Mouse (Mus musculus) embryo, embryonic 10.5 days (tissue): ENCODE measurements at regions not wholly inside any gene's neighbourhood (a gene's known extent, or its start where the extent isn't known, plus 50 kb on each side); places are given as distances from the start of the nearest gene placed in this dataset.

Experiments used
- DNase-seq: peaks from one replicate; pipeline ENCODE4 v3.0.0-alpha.2; 2015; ENCODE audit warnings: low spot score

DNA sequence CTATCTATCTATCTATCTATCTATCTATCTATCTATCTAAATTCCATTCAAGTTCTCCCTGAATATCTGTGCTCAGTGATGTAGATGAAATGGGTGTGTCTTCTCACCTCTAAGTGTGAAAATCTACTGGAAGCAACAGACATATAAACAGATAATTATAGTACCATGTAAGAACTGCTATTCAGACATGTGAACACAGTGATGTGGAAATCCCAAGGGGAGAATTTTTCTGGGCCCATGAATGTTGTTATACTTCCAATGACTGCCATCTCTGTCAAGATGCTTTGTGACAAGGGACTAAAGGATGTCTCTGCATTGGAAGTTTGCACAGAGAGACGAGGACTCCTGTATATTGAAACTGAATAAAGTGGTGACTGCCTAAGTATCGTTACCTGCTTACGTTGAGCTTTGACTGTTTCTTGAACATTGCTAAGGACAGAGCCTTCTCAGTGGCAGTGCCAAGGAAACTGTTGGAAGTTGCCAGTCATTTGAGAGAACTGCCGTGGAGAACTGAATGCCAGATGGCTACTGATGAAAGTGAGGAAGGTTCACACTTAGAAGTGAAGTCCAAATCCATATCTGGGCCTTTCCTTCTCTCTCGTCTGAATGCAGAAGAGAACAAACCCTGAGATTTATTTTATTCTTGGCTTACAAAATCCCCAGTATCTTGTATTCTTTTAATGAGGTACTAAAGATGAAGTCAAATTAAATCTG, 175.0 kb upstream of the Cd180 start:
- no peak for DNase-seq

DNA sequence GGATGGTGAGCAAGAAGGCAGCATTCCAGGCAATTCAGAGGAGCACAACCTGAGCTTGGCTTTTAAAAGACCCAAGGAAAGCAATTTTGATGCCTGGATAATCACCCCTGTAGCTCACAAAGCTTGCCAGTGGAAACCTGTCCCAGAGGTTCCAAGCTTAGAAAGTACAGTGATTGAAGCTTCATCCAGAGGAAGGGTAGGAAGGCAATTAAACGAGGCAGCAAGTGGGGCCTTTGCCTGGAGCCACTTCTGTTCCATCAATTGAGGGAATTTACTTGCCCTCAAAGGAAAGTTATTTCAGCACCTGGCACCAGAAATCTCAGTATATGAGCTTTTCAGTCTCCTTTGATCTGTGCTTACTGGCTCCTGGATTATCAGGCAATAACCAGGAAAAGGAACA, 171.9 kb upstream of the Cd180 start:
- DNase-seq = no peak

GRCm38 (mm10) chr13:102522080-102522479, 171.3 kb upstream of the Cd180 start:
- DNase-seq = no peak

- no peak for DNase-seq
Observed at GRCm38 (mm10) chr13:102526621-102527140, 166.7 kb upstream of the Cd180 start.

GRCm38 (mm10) chr13:102533784-102534183, 159.6 kb upstream of the Cd180 start:
- peak; percentile 35 for DNase-seq

DNA sequence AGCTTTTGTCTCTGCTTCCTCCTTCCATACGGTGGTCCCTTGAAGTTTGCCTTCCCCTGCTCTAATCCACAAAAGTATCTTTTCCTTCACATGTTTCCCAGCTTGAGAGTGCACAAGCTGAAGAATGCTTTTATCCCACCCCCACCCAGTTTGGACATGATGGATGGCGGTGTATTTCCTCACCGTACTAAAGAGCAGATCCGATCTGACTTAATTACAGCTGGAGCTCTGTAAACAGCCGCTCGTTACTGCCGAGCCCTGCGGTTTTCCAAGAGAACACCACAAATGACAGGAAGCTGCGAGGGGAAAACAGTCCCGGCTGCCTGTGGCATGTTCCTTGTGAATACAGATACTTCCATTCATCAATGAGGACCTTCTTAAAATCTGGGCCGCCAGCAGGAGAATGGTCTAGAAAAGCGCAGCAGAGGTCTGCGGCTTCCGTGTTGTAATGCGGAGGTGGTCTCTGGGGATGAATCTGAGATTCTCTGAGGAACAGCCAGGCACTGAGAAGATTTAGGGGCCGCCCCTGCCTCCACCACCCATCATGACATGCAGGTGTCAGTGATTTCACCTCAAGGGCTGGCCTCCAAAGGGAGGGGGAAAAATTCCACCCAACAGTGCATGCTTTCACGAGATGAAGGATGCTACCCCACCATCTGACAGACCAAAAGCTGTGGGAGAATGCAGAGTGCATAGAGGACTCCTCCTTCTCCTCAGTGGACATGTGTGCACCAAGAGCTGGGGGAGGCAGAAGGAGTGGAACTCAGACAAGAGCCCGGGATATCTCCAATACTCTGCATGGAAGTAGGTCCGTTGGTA, 155.7 kb upstream of the Cd180 start:
- DNase-seq = peak; percentile 52

DNA sequence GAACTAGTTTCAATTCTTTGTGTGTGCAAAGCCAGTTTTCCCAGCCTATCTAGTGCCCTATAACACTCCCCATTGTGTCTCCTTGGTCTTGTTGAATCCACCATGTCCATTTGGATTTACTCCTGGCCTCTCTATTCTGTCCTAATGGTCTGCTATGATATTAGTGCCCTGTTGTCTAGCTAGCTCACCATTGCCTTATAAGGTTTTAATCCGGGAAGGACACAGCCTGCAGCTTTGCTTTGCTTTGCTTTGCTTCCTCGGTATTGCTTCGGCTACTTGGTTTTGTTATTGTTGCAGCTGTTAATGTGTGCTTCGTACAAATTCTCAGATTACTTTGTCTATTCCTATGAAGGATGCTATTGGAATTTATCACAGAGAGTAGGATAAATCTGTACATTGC, 152.9 kb upstream of the Cd180 start:
- DNase-seq = no peak

DNA sequence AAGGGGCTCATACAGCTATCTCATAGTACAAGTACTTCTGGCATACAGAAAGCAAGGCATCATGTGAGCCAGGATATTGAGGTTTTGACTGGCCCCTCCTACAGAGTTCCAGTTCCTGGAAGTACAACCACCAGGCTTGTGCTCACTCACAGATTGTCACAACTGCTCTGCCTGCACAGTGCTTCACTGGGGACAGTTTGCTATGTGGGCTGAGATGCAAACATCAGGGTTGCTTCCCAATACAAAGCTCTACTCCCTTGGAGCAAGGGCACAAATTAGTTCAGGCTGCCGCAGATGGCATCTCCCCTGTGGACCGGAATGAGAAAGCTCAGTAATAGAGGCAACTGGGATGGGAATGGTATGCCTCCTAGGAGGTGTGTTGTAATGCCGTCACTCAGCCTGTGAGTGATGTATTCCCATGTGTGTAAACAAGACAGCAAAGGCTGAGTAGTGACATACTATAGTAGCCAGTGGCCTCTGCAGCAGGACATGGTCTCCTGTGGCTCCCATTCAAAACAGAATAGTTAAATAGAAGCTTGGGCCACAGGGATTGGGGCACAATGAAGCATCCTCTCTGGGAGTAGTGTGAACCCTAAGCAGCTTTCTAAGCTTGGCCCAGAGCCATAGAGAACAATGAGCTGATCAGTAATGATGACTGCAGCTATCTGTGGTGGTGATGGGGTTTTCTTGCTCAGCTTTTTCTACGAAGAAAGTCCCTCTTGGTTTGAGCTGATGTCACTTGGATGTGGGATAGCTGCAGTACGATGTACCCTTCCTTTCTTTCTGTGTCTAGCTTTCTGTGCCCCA, 148.8 kb upstream of the Cd180 start:
- no peak for DNase-seq

DNA sequence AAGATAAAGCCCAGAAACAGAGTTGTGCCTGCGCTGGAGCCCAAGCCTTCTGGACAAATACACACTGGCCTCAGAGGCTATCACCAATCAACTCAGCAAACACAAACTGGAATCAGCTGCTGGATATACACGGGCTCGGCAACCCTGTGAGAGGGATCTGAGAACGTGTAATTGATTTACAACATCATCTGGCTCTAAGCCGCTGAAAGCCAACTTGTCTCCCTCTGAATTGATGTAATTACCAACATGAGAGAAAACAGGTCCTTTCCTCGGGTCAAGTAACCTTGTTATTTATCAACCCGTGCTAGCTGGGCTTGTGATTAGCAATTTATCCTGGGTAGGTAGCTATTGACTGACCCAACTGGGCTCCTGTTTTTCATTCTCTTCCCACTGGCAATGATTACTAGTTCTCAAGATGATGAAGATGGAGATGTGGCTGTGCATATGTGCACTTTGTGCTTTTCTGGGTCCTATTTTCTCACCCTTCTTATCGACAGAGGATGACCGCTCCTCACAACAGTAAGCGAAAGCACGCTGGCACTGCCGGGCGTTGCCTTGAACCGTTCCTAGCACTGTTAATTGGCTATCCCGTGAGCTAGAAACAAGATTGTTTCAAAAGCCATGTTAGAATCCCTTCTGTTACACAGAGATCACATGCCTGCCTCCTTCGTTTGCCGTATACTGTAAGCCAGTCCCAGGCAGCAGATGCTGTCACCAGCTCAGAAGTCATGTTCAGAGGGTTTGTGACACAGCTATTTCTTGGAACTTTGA, 147.3 kb upstream of the Cd180 start:
- peak; percentile 73 for DNase-seq

DNA sequence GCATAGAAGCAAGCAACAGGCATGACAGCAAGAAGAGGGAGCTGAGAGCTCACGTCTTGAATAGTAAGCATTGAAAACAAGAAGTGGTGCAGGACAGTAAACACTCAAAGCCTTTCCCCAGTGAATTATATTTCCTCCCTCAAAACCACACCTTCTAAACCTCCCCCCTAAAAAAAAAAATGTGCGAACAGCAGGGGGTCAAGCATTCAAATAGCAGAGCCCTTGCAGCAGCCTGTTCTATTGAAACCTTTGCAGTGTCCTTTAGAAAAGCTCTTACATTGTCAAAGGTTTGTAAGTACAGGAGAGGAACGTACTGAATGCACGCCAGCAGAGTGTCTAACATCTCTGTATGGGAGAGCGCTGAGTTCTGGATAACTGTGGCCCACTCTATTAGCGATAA, 145.1 kb upstream of the Cd180 start:
- DNase-seq = peak; percentile 39

DNA sequence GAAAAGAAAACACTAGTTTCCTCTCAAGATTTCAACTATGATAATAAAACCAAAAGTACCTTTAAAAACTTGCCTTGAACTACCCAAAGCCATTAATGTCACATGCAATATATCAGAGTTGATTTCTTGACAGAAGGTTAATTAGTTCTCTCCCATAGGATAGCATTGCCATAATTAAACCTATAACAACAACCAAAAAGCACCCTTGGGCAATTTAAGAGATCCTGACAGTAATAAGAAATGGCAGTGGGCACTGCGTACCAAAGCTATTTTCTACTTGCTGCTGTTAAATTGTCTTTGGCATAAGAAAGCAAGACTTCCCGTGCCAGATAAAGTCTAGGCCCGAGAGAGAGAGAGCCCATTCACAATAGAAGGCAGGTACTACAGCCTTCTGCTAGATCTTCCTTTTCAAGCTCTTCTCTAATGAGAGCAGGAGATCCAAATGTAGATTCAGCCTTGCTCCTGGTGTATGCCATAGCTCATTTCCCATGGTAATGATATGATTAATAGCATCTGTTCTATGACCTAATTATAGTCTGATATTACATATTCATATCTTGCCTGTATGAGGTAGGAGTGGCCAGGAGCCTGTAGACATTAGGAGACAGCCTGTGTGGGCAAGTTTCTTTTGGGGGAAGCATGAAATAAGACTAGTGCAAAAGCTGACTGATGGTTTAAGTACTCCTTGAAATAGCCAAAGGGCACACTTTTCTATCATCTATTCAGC, 126.3 kb upstream of the Cd180 start:
- DNase-seq = peak; percentile 21

DNA sequence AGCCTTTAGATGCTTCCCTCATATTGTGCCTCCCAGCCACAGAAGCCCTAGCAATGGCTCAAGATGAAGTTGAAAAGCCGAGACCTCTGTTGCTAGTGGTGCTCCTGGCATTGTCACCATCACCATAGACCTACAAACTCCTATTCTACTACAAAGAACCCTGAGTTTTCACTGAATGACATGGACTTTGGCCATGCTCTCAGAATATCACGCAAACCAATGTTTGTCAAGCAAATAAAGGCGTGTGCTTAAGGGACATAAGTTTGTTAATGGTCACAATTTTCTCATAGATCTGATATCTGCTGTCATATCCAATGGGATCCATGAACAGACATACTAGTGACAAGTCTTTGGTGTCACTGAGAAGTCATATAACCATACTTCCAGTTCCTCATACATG, 123.8 kb upstream of the Cd180 start:
- DNase-seq = no peak

GRCm38 (mm10) chr13:102570286-102570685, 123.1 kb upstream of the Cd180 start:
- no peak for DNase-seq

DNA sequence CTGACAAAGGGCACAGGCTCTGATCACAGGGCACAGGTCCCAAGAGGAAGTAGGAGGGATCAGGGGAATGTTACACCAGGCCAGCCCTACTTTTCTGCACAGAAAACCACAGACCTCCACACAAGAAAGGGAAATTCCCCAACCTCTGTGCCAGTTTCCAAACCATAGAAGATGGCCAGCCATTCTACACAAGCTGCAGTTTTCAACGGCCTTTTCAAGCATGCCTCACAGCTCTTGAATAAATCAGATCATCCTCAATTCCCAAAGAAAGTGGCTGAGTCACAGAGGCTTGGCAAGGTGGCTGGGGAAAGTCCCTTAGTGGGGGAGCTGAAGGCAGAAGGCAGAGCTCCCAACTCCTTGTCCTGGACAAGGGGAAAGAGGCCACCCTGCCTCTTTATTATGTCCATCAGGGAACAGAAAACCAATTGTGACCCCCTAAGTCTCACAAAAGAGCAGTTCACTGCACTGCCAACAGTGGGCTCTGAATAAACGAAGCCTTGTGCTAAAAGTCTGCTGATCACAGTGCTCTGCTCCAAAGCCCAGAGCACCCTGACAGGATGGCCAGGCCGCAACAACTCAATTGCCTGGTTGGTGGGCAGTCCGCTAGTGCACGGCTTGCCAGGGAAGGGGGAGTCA, 120.0 kb upstream of the Cd180 start:
- peak; percentile 35 for DNase-seq

DNA sequence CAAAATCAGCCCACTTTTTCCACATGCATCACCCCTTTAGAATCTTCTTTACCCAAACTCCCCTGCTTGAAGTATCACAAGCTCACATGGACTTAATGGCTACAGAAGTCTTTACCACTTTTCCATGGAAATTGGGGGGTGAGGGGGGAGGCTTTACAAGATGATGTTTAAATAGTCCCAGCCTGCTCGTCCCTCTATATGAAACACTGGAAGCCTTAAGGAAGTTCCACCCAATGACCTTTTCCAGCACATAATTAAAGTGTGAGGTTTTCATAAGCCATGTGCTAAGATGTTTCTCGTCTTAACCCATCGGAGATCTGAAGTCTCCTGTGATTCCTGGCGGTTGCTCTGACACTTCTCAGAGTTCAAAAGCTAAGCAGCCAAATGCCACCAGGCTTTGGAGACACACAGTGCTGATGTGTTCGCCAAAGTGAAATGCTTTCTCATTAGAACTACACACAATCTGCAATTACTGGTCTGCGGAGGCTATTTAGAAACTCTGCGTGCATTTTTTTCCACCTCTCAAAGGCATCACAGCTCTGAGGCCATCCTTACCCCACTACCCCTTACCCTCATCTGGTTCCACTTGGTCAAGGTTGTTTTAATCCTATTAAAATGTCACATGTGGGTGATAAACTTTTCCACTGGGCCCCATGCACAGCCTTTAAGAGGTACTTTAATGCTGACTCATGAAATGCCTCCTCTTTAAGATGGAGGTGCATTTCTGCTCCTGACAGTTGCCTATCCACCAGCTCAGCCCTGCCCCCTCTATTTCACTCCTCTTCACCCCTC, 116.3 kb upstream of the Cd180 start:
- DNase-seq = peak; percentile 43

DNA sequence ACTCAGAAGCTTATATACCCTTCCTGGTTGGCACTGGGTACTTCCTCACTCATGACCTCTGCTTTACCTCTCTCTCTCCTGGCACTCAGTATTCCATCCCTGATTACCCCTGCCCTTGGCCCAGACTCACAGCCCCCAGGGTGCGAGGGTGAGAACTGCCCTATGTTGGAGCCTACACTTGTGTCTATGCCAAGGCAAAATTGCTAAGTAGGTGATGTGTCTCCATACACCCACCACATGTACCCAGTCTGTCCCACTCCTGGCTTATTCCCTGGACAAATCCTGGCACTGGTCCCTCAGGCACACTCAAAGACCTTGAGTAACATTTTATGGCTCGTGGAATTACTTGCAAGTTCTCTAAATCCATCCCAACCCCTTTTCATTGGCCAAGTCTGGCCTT, 114.5 kb upstream of the Cd180 start:
- DNase-seq = no peak

DNA sequence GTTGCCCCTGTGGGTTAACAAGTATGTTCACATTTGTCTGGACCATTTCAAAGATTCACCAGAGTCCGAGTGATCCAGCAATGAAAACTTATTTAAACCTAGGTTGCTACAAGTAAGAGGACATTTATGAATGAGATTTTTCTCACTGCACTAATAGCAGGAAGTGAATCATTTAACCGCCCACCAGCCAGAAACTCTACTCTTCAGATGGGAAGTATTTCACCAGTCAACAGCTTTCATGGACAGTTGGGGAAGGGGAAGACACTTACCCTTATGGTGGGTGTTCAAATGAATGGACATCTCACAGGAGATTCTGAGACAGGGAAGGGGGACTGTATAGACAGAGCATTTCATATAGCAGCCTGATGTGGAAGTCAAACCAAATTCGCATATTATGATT, 113.7 kb upstream of the Cd180 start:
- no peak for DNase-seq

DNA sequence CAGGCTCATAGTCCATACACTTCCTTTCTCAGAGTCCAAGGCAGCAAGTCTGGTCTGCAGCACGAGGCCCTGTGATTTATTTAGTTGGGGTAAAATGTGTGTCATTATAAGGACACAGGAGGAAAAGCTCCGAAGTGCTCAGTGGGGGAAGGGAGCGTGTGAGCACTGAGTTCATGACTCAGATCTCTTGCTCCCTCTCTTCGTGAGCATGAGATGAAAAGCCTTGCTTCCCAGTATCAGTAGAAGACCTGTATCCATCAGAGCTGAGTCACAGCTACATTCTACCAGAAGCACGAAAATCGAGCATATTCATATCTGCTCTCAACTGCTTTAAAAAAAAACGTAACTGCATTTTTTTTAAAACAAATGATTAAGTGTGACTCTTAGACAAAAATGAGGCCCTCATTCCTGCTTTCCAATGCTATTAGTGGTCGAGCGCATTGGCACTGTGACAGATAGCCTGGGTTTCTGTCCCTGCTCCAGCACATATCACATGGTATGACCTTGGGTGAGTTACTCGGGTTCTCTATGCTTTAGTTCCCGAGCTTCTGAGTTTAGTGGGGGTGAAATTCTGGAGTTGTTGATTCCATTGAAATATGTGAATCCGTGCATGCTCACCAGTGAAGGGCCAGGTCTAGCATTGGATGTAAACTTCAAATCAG, 109.2 kb upstream of the Cd180 start:
- DNase-seq = no peak

DNA sequence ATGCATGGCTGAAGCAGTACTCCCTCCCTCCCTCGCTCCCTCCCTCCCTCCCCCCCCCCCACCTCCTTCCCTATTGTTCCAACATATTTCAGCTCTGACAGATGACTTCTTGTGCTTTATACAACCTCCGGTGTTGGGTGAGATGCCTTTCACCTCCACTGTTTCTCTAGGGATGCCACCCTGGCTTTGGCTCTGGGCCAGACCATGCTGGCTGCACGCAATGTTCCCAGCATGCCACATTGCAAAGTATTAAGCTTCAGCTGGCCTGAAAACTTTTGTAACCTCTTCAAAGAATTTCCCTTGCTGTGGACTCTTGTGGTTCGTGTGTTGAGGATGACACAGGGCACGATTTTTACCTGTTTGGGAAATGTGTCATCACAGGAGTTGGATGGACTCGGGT, 107.1 kb upstream of the Cd180 start:
- DNase-seq = no peak
